Mouse (Mus musculus) CH12F3 (cell line): ENCODE results near the gene Fam221a.

Experiments used
- in situ Hi-C: fragments of 300-500 bp; cut with MboI; formaldehyde crosslinking; loops from 2 replicates; pipeline ENCODE4 v1.14.3; 2020; ENCODE audit warnings: low sequenced_read_pairs

The Fam221a gene

GRCm38 (mm10) chr6:49367159-49368054, at the start of gene Fam221a:
Gene Fam221a, plus strand, starts transcription at chr6:49367739.
- in situ Hi-C loops, result no loop called here

GRCm38 (mm10) chr6:49318966-49319594, 48.5 kb upstream of the Fam221a start, which contains the start of gene Ccdc126:
Gene Ccdc126, plus strand, starts transcription at chr6:49319274.
- in situ Hi-C loops, result no loop called here

- in situ Hi-C loops, result no loop called here
These were observed 47.8 kb upstream of the Fam221a start for GRCm38 (mm10) chr6:49319595-49320315.

- in situ Hi-C loops, result no loop called here
These were observed 46.2 kb upstream of the Fam221a start for GRCm38 (mm10) chr6:49321341-49321740.

GRCm38 (mm10) chr6:49322056-49322455, 45.5 kb upstream of the Fam221a start:
- in situ Hi-C loops, result no loop called here

- in situ Hi-C loops, result no loop called here
These were observed 44.6 kb upstream of the Fam221a start for GRCm38 (mm10) chr6:49322986-49323385.

GRCm38 (mm10) chr6:49324528-49324927, 43.0 kb upstream of the Fam221a start:
- in situ Hi-C loops, result no loop called here

- in situ Hi-C loops, result no loop called here
These were observed 42.2 kb upstream of the Fam221a start for GRCm38 (mm10) chr6:49325294-49325693.

GRCm38 (mm10) chr6:49326846-49327245, 40.7 kb upstream of the Fam221a start:
- in situ Hi-C loops, result no loop called here

GRCm38 (mm10) chr6:49331369-49332059, 36.0 kb upstream of the Fam221a start:
- in situ Hi-C loops, result no loop called here

GRCm38 (mm10) chr6:49332060-49332370, 35.5 kb upstream of the Fam221a start:
- in situ Hi-C loops, result no loop called here

- in situ Hi-C loops, result no loop called here
These were observed 29.0 kb upstream of the Fam221a start for GRCm38 (mm10) chr6:49338566-49338965.

GRCm38 (mm10) chr6:49339145-49339544, 28.4 kb upstream of the Fam221a start:
- in situ Hi-C loops, result no loop called here

GRCm38 (mm10) chr6:49343737-49344469, 23.6 kb upstream of the Fam221a start:
- in situ Hi-C loops, result no loop called here

- in situ Hi-C loops, result no loop called here
These were observed 17.7 kb upstream of the Fam221a start for GRCm38 (mm10) chr6:49349826-49350225.

GRCm38 (mm10) chr6:49354613-49355012, 12.9 kb upstream of the Fam221a start:
- in situ Hi-C loops, result no loop called here

GRCm38 (mm10) chr6:49355171-49355570, 12.4 kb upstream of the Fam221a start:
- in situ Hi-C loops, result no loop called here

GRCm38 (mm10) chr6:49360420-49360819, 7.1 kb upstream of the Fam221a start:
- in situ Hi-C loops, result no loop called here

GRCm38 (mm10) chr6:49368212-49368611, 673 bp downstream of the Fam221a start:
- in situ Hi-C loops, result no loop called here

- in situ Hi-C loops, result no loop called here
These were observed 5.2 kb downstream of the Fam221a start for GRCm38 (mm10) chr6:49372705-49373104.
